Mouse (Mus musculus) kidney, postnatal 36 days (tissue): ENCODE measurements around the gene Ppp1r27.
"Not testable (repeated sequence)": the region's sequence is repeated elsewhere in the genome, so short reads cannot be mapped to it uniquely, and the experiment has no call there.

Experiments used
- DNase-seq, 2 experiments: peaks; one replicate each; pipeline ENCODE4 v3.0.0; 2021 to 2022; ENCODE audit warnings: mixed read lengths in 2 of 2

Ppp1r27 gene

GRCm38 (mm10) chr11:120575046-120575445 lies 24.1 kb upstream of the Ppp1r27 start:
- DNase-seq, result no peak

GRCm38 (mm10) chr11:120574278-120574600 lies 23.3 kb upstream of the Ppp1r27 start:
- no peak for DNase-seq

GRCm38 (mm10) chr11:120573585-120574277 lies 22.8 kb upstream of the Ppp1r27 start:
- DNase-seq, result peak in 1 of 2 experiments; percentile 22

- DNase-seq, result peak; percentile 100
These were observed 22.0 kb upstream of the Ppp1r27 start, which contains the start of gene P4hb for GRCm38 (mm10) chr11:120572752-120573584. TSS of gene P4hb (minus strand) at chr11:120573253.

GRCm38 (mm10) chr11:120572417-120572751 lies 21.5 kb upstream of the Ppp1r27 start:
- DNase-seq, result no peak

GRCm38 (mm10) chr11:120571754-120572416 lies 21.0 kb upstream of the Ppp1r27 start:
- DNase-seq, result no peak

- DNase-seq, result no peak
These were observed 20.2 kb upstream of the Ppp1r27 start for GRCm38 (mm10) chr11:120571122-120571521.

- no peak for DNase-seq
These were observed 17.4 kb upstream of the Ppp1r27 start for GRCm38 (mm10) chr11:120568324-120568723.

- no peak for DNase-seq
These were observed 14.2 kb upstream of the Ppp1r27 start for GRCm38 (mm10) chr11:120565114-120565513.

GRCm38 (mm10) chr11:120562949-120563348 lies 12.0 kb upstream of the Ppp1r27 start:
- no peak for DNase-seq

GRCm38 (mm10) chr11:120560952-120561728 lies 10.2 kb upstream of the Ppp1r27 start:
- DNase-seq, result no peak

GRCm38 (mm10) chr11:120558843-120559242 lies 7.9 kb upstream of the Ppp1r27 start:
- not testable (repeated sequence) for DNase-seq

- DNase-seq, result no peak
These were observed 4.3 kb upstream of the Ppp1r27 start for GRCm38 (mm10) chr11:120555260-120555659.

- DNase-seq, result no peak
These were observed 3.9 kb upstream of the Ppp1r27 start for GRCm38 (mm10) chr11:120554834-120555233.

- DNase-seq, result no peak
These were observed 1.8 kb upstream of the Ppp1r27 start for GRCm38 (mm10) chr11:120552736-120553135.

- DNase-seq, result no peak
These were observed 734 bp downstream of the Ppp1r27 start for GRCm38 (mm10) chr11:120549986-120550809.

GRCm38 (mm10) chr11:120549168-120549945 lies 1.6 kb downstream of the Ppp1r27 start, which contains the start of gene Mcrip1:
TSS of gene Mcrip1 (minus strand) at chr11:120549727.
- DNase-seq, result peak; percentile 96 to 98

- no peak for DNase-seq
These were observed 2.2 kb downstream of the Ppp1r27 start for GRCm38 (mm10) chr11:120548786-120549167.

GRCm38 (mm10) chr11:120548214-120548613 lies 2.7 kb downstream of the Ppp1r27 start:
- no peak for DNase-seq

GRCm38 (mm10) chr11:120547469-120547868 lies 3.5 kb downstream of the Ppp1r27 start:
- DNase-seq, result peak; percentile 13 to 31

- DNase-seq, result peak in 1 of 2 experiments; percentile 62
These were observed 5.0 kb downstream of the Ppp1r27 start for GRCm38 (mm10) chr11:120545964-120546363.
